ENCODE assay signal across 17 mouse cellular contexts in the genomic region with DNA sequence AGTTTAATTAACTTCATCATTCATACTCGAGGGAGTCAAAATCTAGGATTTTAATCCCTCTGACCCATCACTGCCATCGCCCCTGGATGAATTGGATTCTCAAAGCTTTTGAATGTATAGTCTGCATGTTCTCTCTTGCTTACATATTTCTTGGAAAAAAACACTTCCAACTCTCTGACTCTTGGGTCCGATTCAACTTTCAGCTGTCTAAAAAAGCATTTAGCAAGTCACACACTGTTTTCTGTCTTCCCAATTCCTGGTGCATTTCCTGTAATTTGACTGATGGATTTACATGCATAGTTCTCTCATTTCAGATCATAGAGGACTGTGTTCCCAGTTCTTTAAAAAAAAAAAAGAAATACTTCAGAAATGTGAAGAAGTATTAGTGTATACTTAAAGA.
"Had no signal": no experiment of that assay in that cellular context is flagged by ENCODE, and none has a peak within 500 bp of the region (broad histone marks: within the 10 kb centered on the region; RNA-seq: fewer than 3 reads in every experiment).

No protein-coding gene starts in this region.

- H3K4me3 ChIP-seq: liver, embryonic 13.5 days; liver, embryonic 15.5 days; megakaryocyte, embryonic 14.5 days; midbrain, embryonic 13.5 days; midbrain, embryonic 15.5 days; neural tube, embryonic 12.5 days; stomach, embryonic 15.5 days had no signal

- H3K9ac ChIP-seq: liver, embryonic 13.5 days; liver, embryonic 15.5 days; liver, postnatal 0 days; midbrain, embryonic 13.5 days; midbrain, embryonic 15.5 days; neural tube, embryonic 12.5 days; stomach, embryonic 15.5 days had no signal

- H3K27me3 ChIP-seq: liver, embryonic 13.5 days; liver, embryonic 15.5 days; megakaryocyte, embryonic 14.5 days; midbrain, embryonic 13.5 days; midbrain, embryonic 15.5 days; neural tube, embryonic 12.5 days; stomach, embryonic 15.5 days had no signal

- H3K27ac ChIP-seq: liver, embryonic 13.5 days; liver, embryonic 15.5 days; macrophage; midbrain, embryonic 13.5 days; midbrain, embryonic 15.5 days; neural tube, embryonic 12.5 days; stomach, embryonic 15.5 days; stomach, postnatal 0 days had no signal

- H3K4me1 ChIP-seq: liver, embryonic 13.5 days; liver, embryonic 15.5 days; midbrain, embryonic 13.5 days; midbrain, embryonic 15.5 days; neural tube, embryonic 12.5 days; stomach, embryonic 15.5 days had no signal

- ATAC-seq: liver, postnatal 0 days; midbrain, embryonic 13.5 days; midbrain, embryonic 15.5 days had no signal

- DNase-seq: liver; liver, embryonic 13.5 days; liver, postnatal 0 days; right cerebral cortex, postnatal 14 days; thymus, adult 2 months; thymus, postnatal 25 days; thymus, postnatal 4 days had no signal

- H3K9me3 ChIP-seq: liver, embryonic 13.5 days; liver, embryonic 15.5 days; midbrain, embryonic 15.5 days; neural tube, embryonic 12.5 days; stomach, embryonic 15.5 days had no signal

- H3K36me3 ChIP-seq: liver, embryonic 13.5 days; liver, embryonic 15.5 days; midbrain, embryonic 13.5 days; midbrain, embryonic 15.5 days; neural tube, embryonic 12.5 days; stomach, embryonic 15.5 days had no signal

- H3K4me2 ChIP-seq: liver, embryonic 11.5 days; liver, embryonic 13.5 days; liver, embryonic 15.5 days; midbrain, embryonic 11.5 days; midbrain, embryonic 13.5 days; midbrain, embryonic 15.5 days; neural tube, embryonic 12.5 days; stomach, embryonic 15.5 days had no signal
